Mouse (Mus musculus): ENCODE measurements around the gene Smarca1.

The Smarca1 gene

DNA sequence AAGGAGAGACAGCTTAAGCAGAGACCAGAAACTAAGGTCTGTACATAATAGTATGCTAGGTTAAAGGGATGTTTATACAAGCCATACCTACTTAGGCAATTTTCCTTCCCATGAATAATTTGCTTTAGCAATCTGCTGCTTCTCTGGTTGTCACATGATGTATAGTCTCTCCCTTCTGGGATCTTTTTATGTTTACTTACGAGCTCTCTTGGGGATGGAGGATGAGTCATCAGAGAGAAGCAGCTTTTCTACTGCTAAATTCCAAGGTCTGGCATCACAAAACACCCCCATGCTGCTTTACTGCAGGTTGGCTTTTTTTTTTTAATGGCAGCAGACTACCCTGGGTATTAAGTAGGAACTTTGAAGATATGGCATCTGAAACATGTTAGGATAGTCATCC is 132.6 kb downstream of the Smarca1 start:
- DNase-seq, result no peak

Data from lung, postnatal 10 days (tissue).